Mouse (Mus musculus): ENCODE measurements around the gene Cebpz.

GRCm38 (mm10) chr17:78913921-78914320 is 22.9 kb downstream of the Cebpz start:
- no peak for TF ChIP-seq POLR2A (IDR thresholded peaks at IDR 0.05; ENCODE audit: extremely low read depth, insufficient read depth, low read length)
- TF ChIP-seq CTCF (IDR thresholded peaks at IDR 0.05; ENCODE audit: low read depth, low read length): no peak
